ENCODE assay signal across 13 mouse cellular contexts in the genomic region with DNA sequence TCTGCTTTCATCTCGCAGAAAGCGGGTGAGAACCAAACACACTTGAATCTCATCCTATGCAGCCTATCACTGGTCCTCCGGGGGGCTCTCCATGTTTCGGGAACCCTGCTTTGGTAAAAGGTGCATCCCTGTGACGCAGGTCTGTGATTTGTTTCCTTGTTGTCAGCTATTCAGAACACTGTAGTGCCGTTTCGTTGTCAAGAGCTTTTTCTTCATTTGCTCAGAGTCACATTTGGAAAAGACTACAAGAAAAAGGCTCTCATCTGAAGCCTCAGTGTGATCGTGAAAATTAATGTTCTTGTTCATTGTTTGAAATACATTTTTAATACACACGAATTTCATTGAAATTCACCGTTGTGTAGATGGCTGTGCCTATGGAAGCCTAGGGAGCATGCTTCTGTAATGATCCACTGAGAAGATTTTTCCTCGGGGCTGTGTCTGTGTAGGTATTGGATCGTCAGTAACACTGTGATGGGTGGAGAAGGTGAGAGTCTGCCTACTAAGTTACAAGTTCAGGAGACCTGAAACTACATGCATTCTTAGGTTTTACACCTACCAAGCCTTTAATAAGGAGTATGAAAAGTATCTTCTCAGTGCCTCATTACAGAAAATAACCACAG.
A peak's percentile ranks its signal among the peaks of the same experiment; 100 is the strongest.
DNase-seq lines count a peak whose midpoint lies in the region; ATAC-seq lines count a peak whose summit lies in the region.
"Had no signal": no experiment of that assay in that cellular context is flagged by ENCODE, and none has a peak within 500 bp of the region (broad histone marks: within the 10 kb centered on the region; RNA-seq: fewer than 3 reads in every experiment).

No protein-coding gene starts in this region.

- H3K27ac ChIP-seq in hindbrain, embryonic 10.5 days, result peak overlapping the region; percentile 62
- peak overlapping the region; percentile 71 for H3K27ac ChIP-seq in midbrain, embryonic 15.5 days
- H3K27ac ChIP-seq: gastrocnemius, adult 2 months; heart, embryonic 13.5 days; intestine, embryonic 15.5 days; limb, embryonic 13.5 days had no signal

- no peaks in the 10 kb centered on the region for H3K36me3 ChIP-seq in hindbrain, embryonic 10.5 days
- H3K36me3 ChIP-seq in midbrain, embryonic 15.5 days (replicated peaks), result no peaks in the 10 kb centered on the region
- H3K36me3 ChIP-seq: heart, embryonic 13.5 days; intestine, embryonic 15.5 days; limb, embryonic 13.5 days had no signal

- peak overlapping the region; percentile 52 for H3K9ac ChIP-seq in midbrain, embryonic 15.5 days
- H3K9ac ChIP-seq: heart, embryonic 13.5 days; intestine, embryonic 15.5 days; limb, embryonic 13.5 days; lung, embryonic 14.5 days had no signal

- H3K4me2 ChIP-seq in midbrain, embryonic 15.5 days, result peak overlapping the region; percentile 54
- H3K4me2 ChIP-seq: heart, embryonic 13.5 days; intestine, embryonic 15.5 days; limb, embryonic 13.5 days; lung, embryonic 14.5 days had no signal

- H3K9me3 ChIP-seq in hindbrain, embryonic 10.5 days, result no peaks in the 10 kb centered on the region
- H3K9me3 ChIP-seq in midbrain, embryonic 15.5 days, result no peaks in the 10 kb centered on the region
- H3K9me3 ChIP-seq: heart, embryonic 13.5 days; intestine, embryonic 15.5 days; limb, embryonic 13.5 days had no signal

- peak; percentile 83 for ATAC-seq in midbrain, embryonic 15.5 days (replicated peaks)
- no peak for ATAC-seq in activated CD4-positive, CD25-positive, alpha-beta regulatory T cell, adult 4 months
- ATAC-seq: intestine, embryonic 15.5 days had no signal

- H3K4me1 ChIP-seq in hindbrain, embryonic 10.5 days (replicated peaks), result peaks cover 16% of the 10 kb centered on the region
- H3K4me1 ChIP-seq in midbrain, embryonic 15.5 days, result peaks cover 6% of the 10 kb centered on the region; the same call in 1 of the 2 replicates
- H3K4me1 ChIP-seq: heart, embryonic 13.5 days; intestine, embryonic 15.5 days; limb, embryonic 13.5 days had no signal

- peak overlapping the region; percentile 34 for H3K4me3 ChIP-seq in hindbrain, embryonic 10.5 days
- H3K4me3 ChIP-seq in midbrain, embryonic 15.5 days, result peak overlapping the region; percentile 43
- H3K4me3 ChIP-seq: gastrocnemius, adult 2 months; heart, embryonic 13.5 days; intestine, embryonic 15.5 days; limb, embryonic 13.5 days had no signal

- H3K27me3 ChIP-seq in hindbrain, embryonic 10.5 days (ENCODE audit: insufficient read depth, poor library complexity, severe bottlenecking), result peaks cover 16% of the 10 kb centered on the region
- H3K27me3 ChIP-seq in midbrain, embryonic 15.5 days (replicated peaks), result no peaks in the 10 kb centered on the region
- H3K27me3 ChIP-seq: heart, embryonic 13.5 days; intestine, embryonic 15.5 days; limb, embryonic 13.5 days had no signal

- WGBS in hindbrain, embryonic 10.5 days, result 73% methylated on average over 12 of the region's 12 CpGs
- 27% methylated on average over 12 of the region's 12 CpGs for WGBS in midbrain, embryonic 15.5 days

- DNase-seq in embryo, embryonic 10.5 days (ENCODE audit: low spot score), result peak; percentile 19
- DNase-seq in embryo, embryonic 9.5 days (ENCODE audit: extremely low spot score), result no peak
- DNase-seq in brain, adult 2 months (ENCODE audit: low read depth, low spot score), result peak; percentile 47
- DNase-seq in hindbrain, embryonic 10.5 days (ENCODE audit: low spot score), result no peak
- DNase-seq in urinary bladder, postnatal 36 days (ENCODE audit: low spot score in 2 of 2), result no peak
- DNase-seq in urinary bladder, postnatal 25 days (ENCODE audit: low spot score), result no peak
- DNase-seq: gastrocnemius, adult 2 months; lung, embryonic 14.5 days had no signal

Comparison
In these comparisons a context has a peak if more than half of its experiments do, and no peak if none do; other contexts are left out.
1. DNase-seq: peak in embryo, embryonic 10.5 days (single experiment) and brain, adult 2 months (single experiment); none in embryo, embryonic 9.5 days (single experiment), hindbrain, embryonic 10.5 days (single experiment), urinary bladder, postnatal 36 days (0 of 2) and urinary bladder, postnatal 25 days (single experiment).